Mouse (Mus musculus): Measurements from ENCODE around the gene Fgfr2. TPM values are rescaled to one million over a fixed set of nuclear protein-coding genes. Genes with fewer than 3 reads are reported as not detected.

The Fgfr2 gene
- total RNA-seq, 2 experiments from 2014 or later: 190 to 480 TPM

DNA sequence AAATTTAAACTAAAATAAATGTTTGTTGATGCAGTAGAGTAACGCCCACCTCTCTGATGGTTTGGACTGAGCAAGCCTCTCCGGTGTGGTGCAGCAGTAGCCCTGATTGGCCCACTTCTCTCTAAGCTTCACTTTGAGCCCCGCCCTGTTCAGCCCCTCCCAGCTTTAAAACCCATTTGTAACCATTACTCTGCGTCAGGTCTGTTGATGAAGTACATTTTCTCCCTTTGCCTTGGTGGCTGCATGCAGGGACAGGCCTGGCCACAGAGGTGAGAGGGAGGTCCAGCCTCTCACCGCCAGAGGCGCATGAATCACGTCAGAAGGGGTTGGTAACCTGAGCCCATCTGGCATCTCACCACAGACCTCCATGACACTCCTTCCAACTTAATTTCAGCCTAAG lies 1513.5 kb downstream of the Fgfr2 start:
- DNase-seq: no peak

DNA sequence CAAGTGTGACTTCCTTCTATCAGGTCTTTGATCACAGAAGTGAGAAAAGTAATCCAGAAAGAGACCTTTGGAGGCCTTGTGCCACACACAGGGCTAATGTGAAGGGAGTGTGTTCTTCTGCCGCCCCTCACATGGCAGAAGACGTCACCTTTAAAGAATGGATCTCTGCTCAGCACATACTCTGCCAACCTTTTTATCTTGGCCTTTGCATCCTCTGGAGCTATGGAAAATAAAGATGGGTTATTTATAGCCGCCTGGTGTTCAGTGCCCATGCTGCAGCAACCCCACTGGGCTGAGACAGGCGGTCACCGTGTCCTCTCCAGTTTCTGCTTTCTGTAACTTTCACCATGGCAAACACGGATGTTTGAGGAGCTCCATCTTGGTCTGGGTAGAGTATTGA lies 1515.1 kb downstream of the Fgfr2 start:
- DNase-seq: no peak

DNA sequence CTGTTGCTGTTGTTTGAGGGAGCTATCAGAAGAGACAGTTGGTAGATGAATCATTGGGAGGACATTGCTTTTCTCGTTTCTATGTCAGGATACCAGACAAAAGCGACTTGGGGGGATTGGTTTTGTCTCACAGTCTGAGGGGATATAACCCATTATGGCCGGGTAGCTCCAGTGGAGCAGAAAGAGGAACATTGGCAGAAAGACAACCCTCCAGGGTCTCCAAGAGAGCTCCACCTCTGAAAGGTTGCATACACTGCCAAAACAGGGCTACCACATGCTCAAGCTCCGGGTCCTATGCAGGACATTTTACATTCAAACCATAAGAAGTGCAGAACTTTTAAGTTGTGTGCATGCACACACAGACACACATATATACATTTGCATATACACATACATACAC lies 1517.7 kb downstream of the Fgfr2 start:
- DNase-seq: no peak

DNA sequence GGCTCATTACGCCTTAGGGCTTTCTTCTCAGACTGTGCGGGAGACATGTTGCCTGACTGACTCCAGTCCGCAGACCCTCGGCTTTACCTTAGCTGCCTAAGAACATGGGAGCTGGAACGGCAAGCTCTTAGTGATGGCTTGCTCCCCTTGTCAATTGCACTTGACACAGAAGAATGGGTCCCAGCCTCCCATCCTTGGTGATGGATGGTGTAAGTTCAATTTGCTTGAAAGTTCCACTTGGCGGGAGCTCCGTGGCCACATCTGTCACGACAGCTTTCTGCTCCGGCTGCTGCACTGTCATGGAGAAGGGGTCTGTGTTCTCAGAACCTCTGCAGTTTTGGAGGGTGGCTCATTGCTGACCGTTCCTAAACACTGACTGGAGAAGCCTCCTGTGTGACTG lies 1518.2 kb downstream of the Fgfr2 start:
- no peak for DNase-seq

DNA sequence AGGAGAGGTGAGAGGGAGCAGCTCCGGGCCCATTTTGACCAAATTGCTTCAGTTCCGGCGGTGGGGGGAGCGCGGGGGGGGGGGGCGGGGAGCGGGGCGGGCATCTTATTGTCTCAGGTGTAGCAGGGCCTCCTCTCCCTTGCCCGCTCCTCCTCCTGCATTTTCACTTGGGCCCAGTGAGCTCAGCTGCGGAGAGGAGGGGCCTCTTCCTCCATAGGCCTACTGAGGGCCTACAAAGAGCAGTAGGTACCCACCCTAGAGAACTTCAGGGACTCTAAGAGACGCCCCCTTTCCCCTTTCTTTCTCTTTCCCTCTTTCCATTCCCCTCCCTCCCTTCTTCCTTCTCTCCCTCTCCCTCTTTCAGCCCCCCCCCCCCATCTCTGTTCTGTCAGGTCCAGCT lies 1520.0 kb downstream of the Fgfr2 start:
- no peak for DNase-seq

DNA sequence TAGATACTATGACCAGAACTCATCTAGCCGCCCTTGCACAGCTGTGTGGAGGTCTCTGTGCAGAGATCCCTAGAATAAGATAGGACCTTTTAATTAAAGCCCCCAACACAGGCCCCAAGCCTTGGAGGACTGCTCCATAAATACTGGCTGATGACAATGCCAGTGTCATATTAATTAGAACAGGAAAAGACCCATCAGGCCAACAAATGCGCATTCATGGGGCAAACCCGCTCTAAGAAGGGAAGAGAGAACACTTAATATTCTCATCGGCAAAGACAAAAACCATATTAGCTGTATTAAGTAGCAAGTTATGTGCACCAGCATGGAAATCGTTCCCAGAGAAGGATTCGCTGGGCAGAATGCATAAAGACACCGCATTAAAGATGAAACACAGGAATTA lies 1521.0 kb downstream of the Fgfr2 start:
- DNase-seq: no peak

DNA sequence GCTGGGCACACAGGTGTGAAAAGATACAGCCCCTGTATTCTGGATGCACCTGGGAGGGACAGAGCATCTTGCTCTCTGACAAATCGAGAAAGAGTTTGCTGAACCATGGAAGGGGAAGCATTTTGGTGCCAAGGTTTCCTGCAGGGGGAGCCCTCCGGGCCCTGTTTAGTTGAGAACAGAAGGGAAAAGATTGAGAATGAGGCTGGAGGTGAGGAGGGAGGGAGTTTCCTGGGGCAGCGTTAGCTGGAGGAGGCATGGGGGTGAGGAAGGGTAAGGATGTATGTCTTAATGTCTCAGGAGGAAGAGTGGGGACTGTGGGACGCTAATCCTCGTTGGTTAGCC lies 1524.7 kb downstream of the Fgfr2 start:
- peak; percentile 17 to 57 for DNase-seq

DNA sequence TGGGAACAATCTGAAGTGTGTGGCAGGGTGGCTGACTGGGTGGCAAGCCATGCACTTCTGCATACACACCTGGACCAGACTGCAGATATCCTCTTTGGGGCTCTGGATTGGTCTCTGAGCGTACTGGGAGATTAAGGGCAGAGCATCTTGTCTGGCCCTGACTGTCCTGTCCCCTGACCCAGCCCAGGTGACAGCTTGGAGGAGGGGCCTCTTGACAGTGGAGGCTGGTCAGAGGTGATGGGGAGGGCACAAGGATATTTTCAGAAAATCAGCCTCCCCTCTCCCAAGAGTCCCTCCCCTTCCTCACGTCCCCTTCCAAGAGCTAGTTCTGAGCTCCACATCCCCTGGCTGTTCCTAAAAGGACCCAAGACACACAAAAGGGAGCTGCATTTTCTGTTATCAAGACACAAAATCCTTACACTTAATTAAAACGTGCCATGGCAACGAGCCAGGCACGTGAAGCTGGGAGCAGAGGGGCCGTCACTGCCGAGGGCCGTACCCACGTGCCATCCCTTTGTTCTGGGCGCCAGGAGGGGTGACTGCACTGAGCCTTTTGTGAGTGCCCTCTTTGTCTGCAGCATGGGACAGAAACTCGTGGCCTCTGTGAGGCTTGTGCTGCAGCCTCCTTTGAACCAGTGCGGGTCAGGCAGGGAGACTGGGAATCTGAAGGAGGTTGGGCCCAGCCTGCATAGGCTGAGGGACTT lies 1525.2 kb downstream of the Fgfr2 start:
- DNase-seq: no peak

DNA sequence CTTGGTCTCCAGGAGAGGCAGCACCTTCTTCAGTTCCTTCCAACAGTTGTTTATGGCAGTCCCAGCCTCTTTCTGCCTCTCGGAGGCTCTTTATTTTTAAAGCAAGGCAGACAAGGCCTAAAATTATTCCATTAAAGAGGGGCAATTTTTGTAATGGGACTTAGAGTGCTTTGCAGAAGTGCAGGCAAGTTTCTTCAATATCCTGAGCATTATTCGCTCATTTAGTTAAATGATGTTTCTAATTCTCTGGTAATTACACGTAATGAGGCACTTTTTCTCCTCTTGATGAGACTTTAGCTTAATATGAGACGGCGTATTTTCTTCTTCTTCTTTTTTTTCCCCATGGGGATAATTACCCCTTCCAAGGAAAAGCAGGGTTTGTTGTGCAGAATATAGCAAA lies 1537.6 kb downstream of the Fgfr2 start:
- DNase-seq: no peak

DNA sequence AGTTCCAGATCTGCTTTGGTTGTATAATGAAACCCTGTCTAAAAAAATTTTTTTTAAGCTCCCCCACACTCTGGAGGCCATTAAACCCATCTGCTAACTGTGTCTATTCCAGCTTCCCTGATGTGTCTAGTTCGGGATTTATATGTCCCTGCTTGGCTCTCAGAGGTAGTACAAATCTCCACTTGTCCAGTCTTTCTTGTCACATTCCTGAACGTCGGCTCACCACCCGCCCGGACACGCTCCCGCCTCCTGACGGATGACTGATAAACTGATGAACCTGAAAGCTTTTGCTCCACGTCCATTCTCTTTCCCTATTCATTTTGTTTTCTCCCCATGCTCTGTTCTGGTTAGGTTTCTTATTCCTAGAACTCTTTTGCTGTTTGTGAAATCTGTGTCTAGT lies 1541.0 kb downstream of the Fgfr2 start:
- DNase-seq: no peak

DNA sequence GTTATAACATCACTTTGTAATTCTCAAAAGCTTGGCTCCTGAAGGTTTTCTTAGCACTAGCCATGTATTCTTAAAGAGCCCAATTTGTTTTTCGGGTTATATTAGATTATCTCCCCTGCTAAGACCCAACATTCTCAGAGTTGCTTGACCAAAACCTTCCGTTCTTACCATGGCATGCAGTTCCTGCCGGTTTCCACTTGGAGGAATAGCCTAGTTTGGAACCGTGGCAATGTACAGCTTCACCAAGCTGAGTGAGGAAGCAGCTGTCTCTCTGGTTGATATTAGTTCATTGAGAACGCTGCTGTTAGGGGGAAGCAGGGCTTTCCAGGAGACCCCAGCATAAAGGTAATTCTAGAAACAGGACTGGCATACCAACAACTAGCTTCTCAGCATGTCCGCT lies 1547.9 kb downstream of the Fgfr2 start:
- DNase-seq: no peak

DNA sequence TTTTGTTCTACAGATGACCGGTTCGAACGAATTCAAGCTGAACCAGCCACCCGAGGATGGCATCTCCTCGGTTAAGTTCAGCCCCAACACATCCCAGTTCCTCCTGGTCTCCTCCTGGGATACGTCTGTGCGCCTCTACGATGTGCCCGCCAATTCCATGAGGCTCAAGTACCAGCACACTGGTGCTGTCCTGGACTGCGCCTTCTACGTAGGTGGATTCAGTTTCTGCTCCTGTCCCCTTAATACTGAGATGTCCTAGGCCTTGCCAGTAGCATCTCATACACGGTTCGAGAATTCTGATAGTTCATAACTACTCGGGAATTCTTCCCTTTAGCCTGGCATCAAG lies 1562.5 kb downstream of the Fgfr2 start:
- no peak for DNase-seq

DNA sequence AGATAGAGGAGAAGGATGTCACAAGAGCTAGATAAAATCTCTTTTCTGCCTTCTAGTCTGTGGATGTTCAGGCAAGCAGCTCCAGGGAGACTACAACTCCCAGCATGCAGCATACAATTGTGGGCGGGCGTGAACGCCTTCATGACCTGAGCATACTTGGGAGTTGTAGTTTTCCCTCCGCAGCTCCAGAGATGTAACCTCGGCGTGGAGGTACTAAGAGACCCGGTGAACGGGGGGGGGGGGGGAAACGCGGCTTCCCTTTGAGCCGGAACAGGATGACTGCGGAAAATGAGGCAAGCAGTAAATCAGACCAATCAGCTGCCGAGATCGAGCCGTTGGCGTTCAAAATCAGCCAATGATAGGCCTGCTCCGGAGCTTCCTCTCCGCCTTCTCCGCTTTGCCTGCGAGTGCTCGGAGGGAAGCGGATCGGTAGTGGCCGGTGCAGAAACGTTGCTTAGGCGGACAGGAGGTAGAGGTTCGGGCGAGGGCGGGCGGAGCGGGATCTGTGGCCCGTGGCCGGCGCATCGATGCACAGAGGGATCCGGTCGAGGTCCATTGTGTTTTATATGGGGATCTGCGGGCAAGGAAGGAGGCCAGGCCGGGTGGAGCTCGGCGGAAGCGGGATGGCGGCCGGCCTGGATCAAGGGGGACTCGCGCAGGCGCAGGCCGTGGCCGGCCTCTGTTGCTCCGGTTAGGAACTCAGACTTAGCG lies 1563.0 kb downstream of the Fgfr2 start, which contains the start of gene Bub3:
Gene Bub3 (plus strand): TSS at position 237 of the 711 bp plus-strand sequence.
- peak; percentile 92 for DNase-seq

DNA sequence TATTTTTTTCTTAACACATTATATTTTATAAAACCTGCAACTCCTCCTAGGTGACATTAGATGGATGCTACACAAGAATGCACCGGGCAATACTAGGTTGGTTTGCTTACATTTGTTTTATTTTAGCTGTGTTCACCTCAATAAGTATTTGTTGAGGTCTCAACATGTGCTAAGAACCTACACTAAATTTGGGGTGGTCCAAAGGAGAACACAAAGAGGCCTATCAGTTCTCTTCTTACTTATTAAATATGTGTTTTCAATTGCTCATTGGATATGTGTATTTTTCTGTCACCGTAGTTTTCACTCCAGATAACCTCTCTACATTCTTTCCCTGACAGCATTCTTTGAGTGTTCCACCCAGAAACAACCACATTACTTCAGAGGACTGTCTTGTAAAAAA lies 1565.4 kb downstream of the Fgfr2 start:
- no peak for DNase-seq

DNA sequence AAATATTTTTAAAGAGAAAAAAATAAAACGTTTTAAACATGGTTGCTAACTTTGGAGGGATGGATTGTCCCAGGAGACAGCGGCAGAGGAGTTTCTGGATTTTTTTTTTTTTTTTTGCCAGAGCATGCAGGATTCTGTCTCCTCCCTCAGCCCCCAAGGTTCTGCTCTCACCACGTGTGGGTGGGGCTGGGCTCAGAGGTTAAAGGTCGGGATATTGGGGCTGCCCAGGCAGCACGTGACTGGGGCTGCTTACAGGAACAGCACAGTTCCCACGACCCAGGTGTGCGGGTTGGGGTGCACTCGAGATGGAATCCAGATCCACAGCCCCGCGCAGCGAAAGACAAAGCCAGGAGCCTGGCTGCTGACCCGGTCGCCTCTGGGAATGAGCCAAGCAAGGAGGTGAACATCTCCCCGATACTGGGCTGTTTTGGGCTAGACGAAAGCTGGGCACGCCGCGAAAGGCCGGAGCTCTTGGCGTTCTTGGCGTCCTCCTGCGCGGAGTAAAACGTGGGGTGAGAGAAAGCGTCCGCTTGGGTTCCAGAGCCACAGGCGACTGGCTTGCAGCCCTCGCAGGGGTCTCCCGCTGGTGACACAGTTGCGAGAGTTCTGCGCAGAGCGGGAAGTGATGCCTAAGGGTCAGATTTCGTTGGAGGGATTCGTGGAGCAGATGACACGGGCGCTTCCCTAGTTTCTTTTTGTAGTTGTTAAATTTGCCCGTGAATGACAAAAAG lies 1566.4 kb downstream of the Fgfr2 start:
- DNase-seq: peak in 1 of 2 experiments; percentile 12

DNA sequence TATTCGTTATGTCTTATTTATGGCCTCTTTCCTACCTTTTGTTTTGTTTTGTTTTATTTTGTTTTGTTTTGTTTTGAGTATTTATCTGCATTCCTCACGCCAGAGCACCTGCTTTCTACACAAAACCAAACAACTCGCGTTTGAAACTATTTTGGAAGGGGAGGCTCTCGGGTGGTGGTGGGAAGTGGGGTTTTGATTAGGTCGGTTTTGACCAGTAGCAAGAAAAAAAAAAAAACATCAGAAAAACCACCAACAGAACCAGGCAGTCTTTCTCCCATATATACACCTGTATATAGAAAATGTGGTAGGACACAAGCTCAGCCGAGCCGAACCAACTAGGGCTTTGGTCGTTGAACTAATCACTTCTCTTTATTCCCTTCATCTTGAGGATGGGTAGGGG lies 1567.0 kb downstream of the Fgfr2 start:
- no peak for DNase-seq

DNA sequence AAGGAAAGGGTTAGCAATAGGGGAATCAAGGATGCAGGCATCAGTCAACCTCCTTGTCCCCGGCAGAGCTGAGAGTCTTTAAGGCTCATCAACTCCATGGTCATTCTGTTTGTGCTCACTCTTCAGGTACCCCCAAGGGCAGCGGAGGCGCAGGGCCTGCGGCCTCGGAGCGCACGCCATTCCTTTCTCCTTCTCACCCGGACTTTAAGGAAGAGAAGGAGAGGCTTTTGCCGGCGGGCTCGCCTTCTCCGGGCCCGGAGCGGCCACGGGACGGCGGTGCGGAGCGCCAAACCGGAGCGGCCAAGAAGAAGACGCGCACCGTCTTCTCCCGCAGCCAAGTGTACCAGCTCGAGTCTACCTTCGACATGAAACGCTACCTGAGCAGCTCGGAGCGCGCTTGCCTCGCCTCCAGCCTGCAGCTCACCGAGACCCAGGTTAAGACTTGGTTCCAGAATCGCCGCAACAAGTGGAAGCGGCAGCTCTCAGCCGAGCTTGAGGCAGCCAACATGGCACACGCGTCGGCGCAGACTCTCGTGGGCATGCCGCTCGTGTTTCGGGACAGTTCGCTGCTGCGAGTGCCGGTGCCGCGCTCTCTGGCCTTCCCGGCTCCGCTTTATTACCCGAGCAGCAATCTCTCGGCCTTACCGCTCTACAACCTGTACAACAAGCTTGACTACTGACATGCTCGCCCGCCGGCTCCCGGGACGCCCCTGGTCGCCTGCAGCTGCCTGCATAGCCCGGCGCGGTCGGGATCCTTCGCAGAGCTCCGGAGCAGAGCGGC lies 1567.7 kb downstream of the Fgfr2 start:
- DNase-seq: peak in 1 of 2 experiments; percentile 19

DNA sequence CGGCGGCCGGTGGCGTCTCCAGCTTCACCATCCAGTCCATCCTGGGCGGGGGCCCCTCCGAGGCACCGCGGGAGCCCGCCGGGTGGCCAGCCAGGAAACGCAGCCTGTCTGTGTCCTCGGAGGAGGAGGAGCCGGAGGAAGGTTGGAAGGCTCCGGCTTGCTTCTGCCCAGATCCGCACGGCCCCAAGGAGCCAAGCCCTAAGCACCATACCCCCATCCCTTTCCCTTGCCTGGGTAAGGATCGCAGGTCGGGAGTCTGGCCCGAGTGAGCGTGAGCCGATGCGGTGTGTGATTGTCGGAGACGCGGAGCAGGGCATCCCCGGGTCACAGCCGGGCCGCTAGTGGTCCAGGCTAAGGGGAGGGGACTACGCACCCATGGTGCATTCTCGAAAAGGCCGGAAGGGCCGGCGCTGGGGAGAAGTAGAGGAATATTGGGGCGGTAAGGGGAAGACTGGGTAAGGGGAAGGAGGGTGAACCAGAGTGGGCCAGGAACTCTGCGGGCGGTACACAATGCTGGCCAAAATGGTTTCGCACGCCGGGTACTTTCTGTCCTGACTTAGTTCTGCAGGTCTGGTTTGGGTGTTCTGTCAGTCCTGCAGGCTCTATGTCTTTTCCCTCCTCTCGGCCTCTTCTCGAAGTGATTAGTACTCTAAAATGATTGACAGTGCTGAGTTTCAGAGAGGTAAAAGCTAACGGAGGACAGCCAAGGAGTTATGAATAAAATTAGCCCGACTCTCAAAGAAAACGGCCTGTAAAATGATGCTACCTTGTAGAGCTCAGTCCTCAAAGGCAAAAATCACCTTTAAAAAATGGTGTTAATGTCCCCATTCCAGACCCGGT lies 1568.6 kb downstream of the Fgfr2 start:
- DNase-seq: no peak

DNA sequence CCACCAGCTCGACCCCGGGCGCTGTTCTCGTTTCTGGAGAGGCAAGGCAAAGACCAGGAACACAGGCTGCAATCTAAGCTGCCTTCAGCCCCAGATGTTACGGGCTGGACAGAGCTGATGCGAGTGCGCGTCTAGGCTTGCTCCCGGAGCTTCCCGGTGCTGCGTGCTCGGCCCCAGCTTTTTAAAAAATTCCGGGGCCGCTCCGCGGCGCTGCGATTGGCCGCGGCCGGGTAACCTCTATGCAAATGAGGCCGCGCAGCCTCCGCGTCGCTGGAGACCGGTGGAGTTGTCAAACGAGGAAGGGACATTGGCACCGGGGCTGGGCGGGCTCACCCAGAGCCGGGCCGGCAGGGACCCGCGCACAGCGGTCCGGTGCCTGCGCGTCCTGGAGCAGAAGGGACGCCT lies 1569.4 kb downstream of the Fgfr2 start:
- peak; percentile 49 to 57 for DNase-seq

DNA sequence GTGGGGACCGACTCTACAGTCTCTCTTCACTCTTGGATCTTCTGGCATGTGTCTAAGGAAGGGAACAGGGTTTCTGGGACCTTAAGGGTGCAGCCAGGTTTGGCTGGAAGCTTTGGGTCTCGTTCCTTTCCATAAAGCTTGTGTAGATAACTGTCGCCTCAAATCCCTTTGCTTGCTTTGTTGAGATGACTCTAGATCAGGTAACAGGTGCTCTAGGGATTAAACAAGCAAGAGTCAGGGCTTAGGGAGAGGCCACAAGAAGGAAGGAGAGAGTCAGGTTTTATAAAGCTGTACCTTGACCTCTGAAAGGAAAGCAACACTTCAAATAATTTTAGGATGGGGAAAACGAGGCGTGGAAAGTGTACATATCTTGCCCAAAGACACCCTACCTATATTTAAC lies 1570.4 kb downstream of the Fgfr2 start:
- DNase-seq: no peak

DNA sequence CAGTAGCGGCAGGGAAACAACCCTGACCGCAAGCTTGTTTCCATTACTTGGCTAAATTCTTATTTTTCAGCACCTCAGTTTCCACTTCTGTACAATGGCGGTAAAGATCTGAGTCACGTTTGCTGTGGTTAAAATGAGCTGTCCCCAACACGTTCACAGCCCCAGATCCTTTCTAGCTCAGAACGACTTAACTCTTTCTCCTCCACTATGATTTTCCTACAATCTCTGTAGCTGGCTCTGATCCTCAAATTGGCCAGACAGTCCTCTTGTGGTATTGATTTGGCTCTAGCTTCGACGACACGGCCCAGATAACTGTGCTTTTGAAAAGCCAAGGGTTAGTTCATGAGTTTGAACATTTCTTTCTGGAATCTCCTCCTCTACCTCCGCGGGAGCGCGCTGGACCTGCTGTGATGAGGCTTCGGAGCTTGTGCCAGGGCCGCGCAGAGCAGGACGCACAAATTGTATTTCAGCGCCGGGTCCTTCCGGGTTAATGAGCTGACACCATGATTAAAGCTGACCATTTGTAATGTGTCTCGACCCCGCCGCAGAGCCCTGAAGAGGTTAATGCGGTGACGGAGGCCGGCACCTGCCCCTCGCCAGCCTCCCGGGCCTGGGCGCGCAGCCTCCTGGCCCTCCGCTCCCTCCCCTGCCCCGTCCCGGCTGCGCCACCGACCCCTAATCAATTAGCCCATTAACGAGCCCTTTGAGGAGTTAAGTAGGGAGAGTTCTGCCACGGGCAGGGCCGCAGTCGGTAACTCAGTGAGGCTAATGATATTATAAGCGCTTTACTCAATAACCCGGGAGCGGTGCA lies 1571.0 kb downstream of the Fgfr2 start:
- DNase-seq: no peak

Measured in adrenal gland, postnatal 36 days (tissue).